Mouse (Mus musculus) E14TG2a.4 (cell line): ENCODE measurements at regions not wholly inside any gene's neighbourhood (a gene's known extent, or its start where the extent isn't known, plus 50 kb on each side); places are given as distances from the start of the nearest gene placed in this dataset.

Experiments
- H3K27me3 ChIP-seq: 2 replicates; pipeline ENCODE4 v1.6.1; 2014; ENCODE audit warnings: low read length, control low read depth; ENCODE audit not compliant: insufficient read depth
- H3K36me3 ChIP-seq: 2 replicates; pipeline ENCODE4 v1.6.1; 2014; ENCODE audit warnings: low read length, control low read depth; ENCODE audit not compliant: insufficient read depth
- H3K4me1 ChIP-seq: replicated peaks from 2 replicates; pipeline ENCODE4 v1.6.1; 2014; ENCODE audit warnings: low read depth, low read length, control low read depth
- H3K4me3 ChIP-seq: replicated peaks from 2 replicates; pipeline ENCODE4 v1.5.1; 2014; ENCODE audit warnings: mild to moderate bottlenecking, low read length
- H3K9me3 ChIP-seq: 2 replicates; pipeline ENCODE4 v1.6.1; 2014; ENCODE audit warnings: low read length, control low read depth
- CTCF ChIP-seq: conservative IDR thresholded peaks from 2 replicates; pipeline ENCODE4 v1.5.1; 2014; ENCODE audit warnings: low read length
- NANOG ChIP-seq: IDR thresholded peaks from 2 replicates; pipeline ENCODE4 v1.6.1; 2014; ENCODE audit warnings: borderline replicate concordance, low read length, mixed read lengths
- POU5F1 ChIP-seq: IDR thresholded peaks from 2 replicates; pipeline ENCODE4 v1.6.1; 2014; ENCODE audit warnings: low read length, borderline replicate concordance

DNA sequence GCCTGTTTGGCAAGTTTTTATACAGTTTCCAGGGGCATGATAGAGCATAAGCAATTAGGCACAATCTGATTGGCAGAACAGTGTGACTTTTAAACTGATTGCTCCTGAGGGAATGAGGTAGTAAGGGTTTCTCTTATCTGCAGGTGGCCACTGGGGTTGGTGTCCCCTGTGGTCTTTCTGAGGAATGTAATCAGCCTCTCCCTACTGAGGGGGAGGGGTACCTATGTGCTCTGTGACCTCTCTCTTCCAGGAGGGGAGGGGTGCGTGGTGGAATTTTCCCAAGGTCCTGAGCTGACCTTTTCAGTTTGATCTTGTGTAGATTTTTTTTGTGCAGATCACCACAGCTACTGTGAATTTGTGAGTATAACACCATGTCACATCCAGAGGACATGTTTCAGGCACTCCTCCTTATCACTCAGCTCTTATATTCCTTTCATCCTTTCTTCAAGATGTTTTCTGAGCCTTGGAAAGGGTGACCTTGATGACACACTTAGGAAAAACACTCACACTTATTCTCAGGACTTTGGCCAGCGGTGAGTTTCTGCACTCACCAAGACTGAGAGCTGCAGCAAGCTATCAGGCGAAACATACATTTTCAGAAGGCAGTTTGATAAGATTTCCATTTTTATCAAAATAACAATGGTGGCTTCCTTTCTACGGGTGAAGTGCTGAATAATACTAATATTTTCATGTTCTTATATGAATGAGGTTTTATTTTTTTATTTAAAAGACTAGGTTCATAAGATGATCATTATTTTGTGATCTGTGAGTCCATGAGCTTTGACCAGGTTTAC lies 238.7 kb upstream of the Mmadhc start:
- no peaks in the 10 kb centered on the region for H3K4me1 ChIP-seq
- TF ChIP-seq NANOG (no peak), POU5F1 (no peak), CTCF (no peak)
- no peak overlapping the region for H3K4me3 ChIP-seq
- no peaks in the 10 kb centered on the region for H3K27me3 ChIP-seq
- no peaks in the 10 kb centered on the region for H3K36me3 ChIP-seq
- peaks cover 7% of the 10 kb centered on the region; the same call in 1 of the 2 replicates for H3K9me3 ChIP-seq

DNA sequence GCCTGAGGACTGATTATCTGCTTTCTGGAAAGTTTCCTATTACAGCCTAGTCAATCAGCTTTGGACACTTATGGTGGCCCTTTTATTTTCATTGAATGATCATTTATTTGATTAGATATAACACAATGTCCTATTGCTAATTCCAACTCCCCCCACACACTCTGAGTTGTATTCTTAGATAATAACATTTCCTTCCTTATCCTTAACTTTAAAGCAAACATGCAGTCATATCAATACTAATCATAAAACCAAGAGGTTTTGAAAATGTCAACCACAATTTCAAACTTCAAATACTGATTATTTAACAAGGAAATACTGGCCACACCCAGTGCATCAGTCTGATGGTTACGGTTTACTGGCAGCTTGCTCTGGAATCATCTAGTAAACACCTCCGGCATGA lies 237.1 kb upstream of the Mmadhc start:
- Histone ChIP-seq H3K36me3 (no peaks in the 10 kb centered on the region), H3K9me3 (peaks cover 7% of the 10 kb centered on the region; the same call in 1 of the 2 replicates), H3K4me3 (no peak overlapping the region), H3K4me1 (no peaks in the 10 kb centered on the region), H3K27me3 (no peaks in the 10 kb centered on the region)
- TF ChIP-seq NANOG = no peak
- TF ChIP-seq CTCF = no peak
- TF ChIP-seq POU5F1 = no peak

DNA sequence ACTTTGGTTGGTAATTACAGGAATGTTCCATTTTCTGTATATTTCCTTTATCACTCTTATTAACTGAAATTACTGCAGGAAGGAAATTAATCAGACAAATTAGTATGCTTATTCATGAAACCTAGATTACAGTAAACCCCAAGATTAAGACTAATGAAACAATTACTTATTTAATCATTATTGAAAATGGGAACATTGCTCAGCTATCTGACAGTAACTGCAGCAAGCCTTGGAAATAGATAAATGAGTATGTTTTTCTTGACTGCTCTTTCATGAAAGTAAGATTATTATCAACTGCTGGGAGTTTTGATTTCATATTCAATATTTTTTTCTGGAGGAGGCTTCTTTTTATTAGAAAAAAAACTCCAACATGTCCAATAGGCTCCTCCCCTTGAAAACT lies 230.8 kb upstream of the Mmadhc start:
- TF ChIP-seq CTCF = no peak
- TF ChIP-seq POU5F1 = no peak
- TF ChIP-seq NANOG = no peak
- no peaks in the 10 kb centered on the region for H3K9me3 ChIP-seq
- no peaks in the 10 kb centered on the region for H3K27me3 ChIP-seq
- H3K4me1 ChIP-seq = no peaks in the 10 kb centered on the region; the same call in 1 of the 2 replicates
- H3K4me3 ChIP-seq = no peak overlapping the region
- no peaks in the 10 kb centered on the region for H3K36me3 ChIP-seq

DNA sequence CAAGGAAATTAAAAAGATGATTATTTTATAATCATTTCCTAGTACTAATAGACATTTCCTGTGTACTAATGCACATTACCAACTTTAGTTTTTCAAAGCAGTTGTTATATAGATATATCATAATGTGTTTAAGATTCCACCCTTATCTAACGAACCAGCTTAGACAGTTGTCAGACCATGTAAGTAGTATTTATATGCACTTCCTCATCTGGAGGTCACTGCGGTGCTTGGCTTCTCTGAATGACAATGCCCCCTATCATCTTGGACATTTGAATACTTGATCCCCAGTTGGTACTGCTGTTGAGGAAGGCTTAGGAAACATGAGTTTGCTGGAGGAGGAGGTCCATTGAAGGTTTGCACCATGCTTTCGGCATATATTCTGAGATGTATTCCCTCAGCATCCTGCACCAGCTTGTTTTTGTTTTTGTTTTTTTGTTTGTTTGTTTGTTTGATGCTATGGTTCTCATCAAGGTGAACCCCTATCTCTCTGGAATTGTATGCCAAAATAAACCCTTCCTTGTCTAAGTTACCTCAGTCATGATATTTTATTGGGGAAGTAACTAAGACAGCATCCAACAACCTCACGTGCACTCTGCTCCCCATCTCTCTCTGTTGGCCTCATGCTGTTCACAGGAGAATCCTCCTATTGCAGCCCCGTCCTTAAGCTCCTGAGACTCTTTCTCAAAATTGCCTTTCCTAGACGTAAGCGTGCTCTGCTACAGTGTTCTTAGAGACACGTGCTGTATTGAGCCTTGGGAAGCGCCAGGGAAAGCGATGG lies 228.4 kb upstream of the Mmadhc start:
- no peak overlapping the region for H3K4me3 ChIP-seq
- H3K27me3 ChIP-seq = no peaks in the 10 kb centered on the region
- TF ChIP-seq CTCF (no peak), NANOG (peak; percentile 63; the same call in 1 of the 2 replicates)
- no peaks in the 10 kb centered on the region for H3K36me3 ChIP-seq
- H3K9me3 ChIP-seq = no peaks in the 10 kb centered on the region
- no peaks in the 10 kb centered on the region; the same call in 1 of the 2 replicates for H3K4me1 ChIP-seq

DNA sequence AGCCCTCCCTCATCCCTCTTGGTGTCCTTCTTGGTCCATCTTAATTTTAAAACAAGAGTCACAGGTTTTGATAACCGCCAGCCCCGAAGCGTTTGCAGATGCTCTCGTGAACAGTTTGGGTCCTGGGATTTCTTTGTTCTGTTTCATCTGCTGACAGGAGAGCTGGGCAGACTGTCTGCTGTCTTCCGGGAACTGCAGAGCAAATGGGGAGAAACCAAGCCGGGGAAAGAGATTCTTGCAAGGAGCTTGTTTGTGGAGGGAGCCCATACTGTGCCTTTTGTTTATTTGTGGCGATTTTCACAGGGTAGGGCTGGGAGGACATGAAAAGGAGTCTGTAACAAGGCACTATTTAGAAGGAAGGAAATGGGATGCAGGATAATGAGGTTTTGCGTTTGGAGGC lies 223.6 kb upstream of the Mmadhc start:
- H3K36me3 ChIP-seq = no peaks in the 10 kb centered on the region
- H3K4me3 ChIP-seq = no peak overlapping the region
- no peaks in the 10 kb centered on the region for H3K9me3 ChIP-seq
- no peak for TF ChIP-seq CTCF
- TF ChIP-seq NANOG = no peak
- no peak for TF ChIP-seq POU5F1
- H3K27me3 ChIP-seq = no peaks in the 10 kb centered on the region
- H3K4me1 ChIP-seq = no peaks in the 10 kb centered on the region; the same call in 1 of the 2 replicates

DNA sequence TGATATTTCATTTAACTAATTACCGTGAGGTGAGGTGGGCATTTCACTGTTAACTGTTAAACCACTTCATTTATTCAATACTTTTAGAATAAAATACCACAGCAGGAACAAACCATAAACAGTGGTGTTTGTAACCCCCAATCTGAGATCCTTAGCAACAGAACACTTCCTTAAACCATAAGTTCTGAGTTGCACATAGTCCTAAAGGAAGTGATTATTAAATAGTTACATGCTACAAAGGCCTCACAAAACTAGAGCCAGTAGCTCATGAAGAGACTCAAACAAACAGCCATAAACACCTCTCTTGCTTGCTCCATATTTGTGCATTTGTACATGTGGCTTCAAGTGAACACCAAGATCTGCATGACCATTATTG lies 222.5 kb upstream of the Mmadhc start:
- no peaks in the 10 kb centered on the region for H3K4me1 ChIP-seq
- no peaks in the 10 kb centered on the region for H3K36me3 ChIP-seq
- no peak overlapping the region for H3K4me3 ChIP-seq
- no peaks in the 10 kb centered on the region for H3K27me3 ChIP-seq
- TF ChIP-seq NANOG (no peak), CTCF (no peak), POU5F1 (no peak)
- H3K9me3 ChIP-seq = no peaks in the 10 kb centered on the region

- no peaks in the 10 kb centered on the region for H3K27me3 ChIP-seq
- TF ChIP-seq CTCF = no peak
- TF ChIP-seq NANOG = no peak
- TF ChIP-seq POU5F1 = no peak
- H3K4me1 ChIP-seq = no peaks in the 10 kb centered on the region
- no peaks in the 10 kb centered on the region for H3K9me3 ChIP-seq
- no peak overlapping the region for H3K4me3 ChIP-seq
- no peaks in the 10 kb centered on the region for H3K36me3 ChIP-seq
Measured at GRCm38 (mm10) chr2:50518371-50519128, 221.9 kb upstream of the Mmadhc start.

- Histone ChIP-seq H3K4me1 (no peaks in the 10 kb centered on the region), H3K9me3 (no peaks in the 10 kb centered on the region), H3K36me3 (no peaks in the 10 kb centered on the region), H3K4me3 (no peak overlapping the region), H3K27me3 (no peaks in the 10 kb centered on the region)
- TF ChIP-seq POU5F1 = no peak
Measured at GRCm38 (mm10) chr2:50513276-50513675, 216.7 kb upstream of the Mmadhc start.

DNA sequence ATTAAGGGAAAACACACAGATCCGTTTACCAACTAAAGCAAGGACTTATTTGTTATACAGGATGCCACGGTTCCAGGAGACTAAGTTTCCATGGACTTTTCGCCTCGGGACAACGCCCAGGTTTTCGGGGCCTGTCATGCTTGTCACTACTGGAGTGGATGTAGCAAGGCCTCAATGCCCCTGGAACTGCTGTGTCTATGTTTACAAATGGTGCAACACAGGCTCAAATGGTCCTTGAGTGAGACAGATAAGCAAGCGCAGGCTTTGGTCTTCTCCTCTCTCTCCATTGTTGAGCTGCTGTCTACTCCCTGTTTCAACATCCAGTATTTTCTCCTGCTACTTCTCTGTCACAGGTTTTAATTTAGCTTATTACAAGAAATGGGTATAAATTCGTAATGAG lies 202.1 kb upstream of the Mmadhc start:
- Histone ChIP-seq H3K27me3 (no peaks in the 10 kb centered on the region), H3K4me1 (no peaks in the 10 kb centered on the region), H3K9me3 (peaks cover 5% of the 10 kb centered on the region; the same call in 1 of the 2 replicates), H3K4me3 (no peak overlapping the region), H3K36me3 (no peaks in the 10 kb centered on the region)
- TF ChIP-seq CTCF = no peak
- TF ChIP-seq NANOG = no peak
- no peak for TF ChIP-seq POU5F1
